Mouse (Mus musculus) spleen, adult 2 months (tissue): ENCODE measurements around the gene Vps13d.

ENCODE experiments used
- CTCF ChIP-seq: fragments of 200-500 bp; IDR thresholded peaks from 2 replicates; pipeline ENCODE4 v1.5.1; 2011; ENCODE audit warnings: mild to moderate bottlenecking, inconsistent platforms; ENCODE audit not compliant: insufficient read depth, insufficient read length, insufficient replicate concordance; ENCODE audit errors: extremely low read depth
- POLR2A ChIP-seq: fragments of 200-500 bp; IDR thresholded peaks from 2 replicates; pipeline ENCODE4 v1.6.1; 2011; ENCODE audit warnings: low read depth, low read length, inconsistent platforms

DNA sequence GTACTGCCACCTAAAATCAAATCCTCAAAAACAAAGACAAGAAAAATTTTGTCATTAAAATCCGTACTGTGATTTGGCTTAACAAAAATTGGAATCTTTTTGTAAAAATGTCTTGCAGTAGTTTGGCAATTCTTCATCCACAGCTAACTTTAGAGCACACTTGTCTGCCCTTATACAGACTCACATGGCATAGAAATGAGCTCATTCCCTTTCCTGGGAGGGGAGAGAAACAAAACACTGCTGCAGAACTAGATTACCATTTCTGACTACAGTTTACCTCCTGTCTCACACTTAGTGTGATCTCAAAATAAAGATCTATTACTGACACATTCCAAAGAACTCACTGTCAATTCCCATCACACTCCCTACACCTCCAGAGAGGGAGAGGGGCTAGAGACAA lies 58.1 kb downstream of the Vps13d start:
- TF ChIP-seq CTCF (no peak), POLR2A (no peak)
